Mouse (Mus musculus): ENCODE results near the gene Eef1e1.
"Not testable (repeated sequence)": the region's sequence is repeated elsewhere in the genome, so short reads cannot be mapped to it uniquely, and the experiment has no call there.

GRCm38 (mm10) chr13:38671451-38671850 is 12.6 kb upstream of the Eef1e1 start:
- TF ChIP-seq CTCF (IDR thresholded peaks at IDR 0.05; ENCODE audit: low read depth, low read length); POLR2A (IDR thresholded peaks at IDR 0.05; ENCODE audit: extremely low read depth, insufficient read depth, low read length): not testable (repeated sequence)
